Mouse (Mus musculus) liver, embryonic 16.5 days (tissue): ENCODE measurements around the gene Gm7534. TPM values are rescaled to one million over a fixed set of nuclear protein-coding genes. Genes with fewer than 3 reads are reported as not detected.

Source experiments
- ATAC-seq: fragments of 200-750 bp; cut with Nextera tagmentation; 2 replicates; pipeline ENCODE4 v1.8.0; 2017; ENCODE audit warnings: low read depth, mild to moderate bottlenecking, moderate number of reproducible peaks, moderate library complexity
- H3K27ac ChIP-seq: fragments of 300-500 bp; sonication (generic); 2 replicates; pipeline ENCODE4 v1.5.1; 2014; ENCODE audit warnings: mild to moderate bottlenecking, low read length
- H3K27me3 ChIP-seq: fragments of 300-500 bp; sonication (generic); 2 replicates; pipeline ENCODE4 v1.6.1; 2014; ENCODE audit warnings: low read depth, low read length, mixed read lengths; ENCODE audit not compliant: control insufficient read depth, insufficient read depth
- H3K36me3 ChIP-seq: fragments of 300-500 bp; sonication (generic); 2 replicates; pipeline ENCODE4 v1.6.1; 2014; ENCODE audit warnings: mild to moderate bottlenecking; ENCODE audit not compliant: control insufficient read depth, insufficient read depth
- H3K4me1 ChIP-seq: fragments of 300-500 bp; sonication (generic); 2 replicates; pipeline ENCODE4 v1.6.1; 2014; ENCODE audit warnings: low read depth, low read length, mixed read lengths; ENCODE audit not compliant: control insufficient read depth
- H3K4me2 ChIP-seq: fragments of 300-500 bp; sonication (generic); 2 replicates; pipeline ENCODE4 v1.6.1; 2014; ENCODE audit warnings: low read depth, low read length, mixed read lengths
- H3K4me3 ChIP-seq: fragments of 300-500 bp; sonication (generic); 2 replicates; pipeline ENCODE4 v1.5.1; 2014; ENCODE audit warnings: low read depth, mild to moderate bottlenecking, low read length
- H3K9ac ChIP-seq: fragments of 300-500 bp; sonication (generic); 2 replicates; pipeline ENCODE4 v1.6.1; 2014; ENCODE audit warnings: low read depth, low read length
- H3K9me3 ChIP-seq: fragments of 300-500 bp; sonication (generic); replicated peaks from 2 replicates; pipeline ENCODE4 v1.6.1; 2016; ENCODE audit warnings: low read length; ENCODE audit not compliant: control insufficient read depth
- WGBS: fragments of 180-500 bp; shearing (Covaris S2); extraction: QIAGEN DNeasy Blood & Tissue Kit; methylation state at CpG from one replicate; pipeline ENCODE4 v1.1.7; 2014; ENCODE audit not compliant: insufficient replicate concordance; 5-methylcytosine and 5-hydroxymethylcytosine counted together
- polyA plus RNA-seq: library from polyadenylated mRNA; unstranded; fragments of >200 nt; fragmentation: Nextera tagmentation; extraction: Ambion mirVana; gene quantifications from 2 replicates; pipeline ENCODE4 v1.2.1, GENCODE M21; 2015

Gene Gm7534
- polyA plus RNA-seq, 1 experiment from 2014 or later = not detected

- no peak for ATAC-seq
- no peaks in the 10 kb centered on the region for H3K27me3 ChIP-seq
- WGBS = 37% methylated on average over 11 of the region's 11 CpGs
- no peak overlapping the region for H3K4me3 ChIP-seq
- no peaks in the 10 kb centered on the region for H3K36me3 ChIP-seq
- no peak overlapping the region for H3K4me2 ChIP-seq
- no peaks in the 10 kb centered on the region for H3K9me3 ChIP-seq
- no peak overlapping the region for H3K9ac ChIP-seq
- H3K27ac ChIP-seq = no peak overlapping the region
- H3K4me1 ChIP-seq = no peaks in the 10 kb centered on the region
Measured at GRCm38 (mm10) chr4:134222793-134223600, 20.2 kb upstream of the Gm7534 start.

GRCm38 (mm10) chr4:134206488-134207053, 3.8 kb upstream of the Gm7534 start:
- Histone ChIP-seq H3K9ac (no peak overlapping the region), H3K9me3 (no peaks in the 10 kb centered on the region), H3K4me2 (no peak overlapping the region), H3K36me3 (no peaks in the 10 kb centered on the region), H3K4me1 (no peaks in the 10 kb centered on the region), H3K27me3 (no peaks in the 10 kb centered on the region), H3K27ac (no peak overlapping the region), H3K4me3 (no peak overlapping the region)
- no peak for ATAC-seq
- WGBS = 50% methylated on average over 6 of the region's 6 CpGs

DNA sequence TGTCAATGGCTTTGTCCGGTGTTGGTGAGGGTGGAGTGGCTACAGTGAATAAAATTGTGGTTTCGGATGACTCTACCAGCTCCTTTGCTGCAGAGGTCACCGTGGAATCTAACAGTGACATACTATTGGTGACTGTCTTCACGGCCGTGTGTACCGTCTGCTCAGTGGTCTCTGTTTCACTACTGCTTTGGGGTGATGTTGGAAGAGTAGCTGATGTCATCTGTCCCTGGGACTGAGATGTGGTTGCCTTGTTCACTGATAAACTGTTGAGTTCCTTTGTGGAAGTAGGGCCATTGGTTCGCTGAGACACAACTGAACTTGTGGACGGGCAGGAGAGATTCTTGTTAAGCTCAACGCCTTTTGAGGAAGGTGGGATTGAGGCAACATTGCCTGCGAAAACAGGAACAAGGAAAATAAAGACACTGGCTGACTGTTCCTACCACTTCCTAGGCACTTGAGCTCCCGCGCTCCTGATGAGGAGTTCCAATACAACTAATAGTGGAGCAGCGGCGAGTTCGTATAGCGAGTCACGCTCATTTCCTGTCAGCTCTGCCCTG, 614 bp upstream of the Gm7534 start:
- WGBS = 36% methylated on average over 17 of the region's 17 CpGs
- Histone ChIP-seq H3K4me3 (no peak overlapping the region), H3K9ac (no peak overlapping the region)

DNA sequence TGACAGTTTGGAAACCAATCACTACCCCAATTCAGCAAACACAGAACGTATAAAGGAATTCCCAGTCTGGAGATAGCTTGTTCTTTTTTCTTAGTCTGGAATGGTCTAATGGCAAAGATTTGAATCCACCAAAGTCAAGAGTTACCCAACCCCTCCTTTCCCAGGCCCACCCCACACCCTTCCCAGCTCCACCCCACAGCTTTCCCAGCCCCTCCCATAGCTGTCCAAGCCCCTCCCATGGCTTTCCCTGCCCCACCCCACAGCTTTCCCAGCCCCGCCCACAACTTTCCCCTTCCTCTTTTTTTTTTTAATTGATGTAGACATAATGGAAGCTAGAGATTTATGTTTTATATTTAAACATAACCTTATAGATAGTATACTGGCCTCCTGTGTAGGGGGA, 3.4 kb downstream of the Gm7534 start:
- Histone ChIP-seq H3K9me3 (no peaks in the 10 kb centered on the region), H3K4me3 (no peak overlapping the region), H3K4me1 (no peaks in the 10 kb centered on the region), H3K4me2 (no peak overlapping the region), H3K27me3 (no peaks in the 10 kb centered on the region), H3K27ac (no peak overlapping the region), H3K36me3 (no peaks in the 10 kb centered on the region), H3K9ac (no peak overlapping the region)
- ATAC-seq = no peak
- 54% methylated on average over 2 of the region's 2 CpGs for WGBS

More for the DNA sequence above, 614 bp upstream of the Gm7534 start:
- Histone ChIP-seq H3K4me2 (no peak overlapping the region), H3K9me3 (no peaks in the 10 kb centered on the region), H3K27me3 (no peaks in the 10 kb centered on the region), H3K36me3 (no peaks in the 10 kb centered on the region), H3K4me1 (no peaks in the 10 kb centered on the region), H3K27ac (no peak overlapping the region)
- no peak for ATAC-seq

DNA sequence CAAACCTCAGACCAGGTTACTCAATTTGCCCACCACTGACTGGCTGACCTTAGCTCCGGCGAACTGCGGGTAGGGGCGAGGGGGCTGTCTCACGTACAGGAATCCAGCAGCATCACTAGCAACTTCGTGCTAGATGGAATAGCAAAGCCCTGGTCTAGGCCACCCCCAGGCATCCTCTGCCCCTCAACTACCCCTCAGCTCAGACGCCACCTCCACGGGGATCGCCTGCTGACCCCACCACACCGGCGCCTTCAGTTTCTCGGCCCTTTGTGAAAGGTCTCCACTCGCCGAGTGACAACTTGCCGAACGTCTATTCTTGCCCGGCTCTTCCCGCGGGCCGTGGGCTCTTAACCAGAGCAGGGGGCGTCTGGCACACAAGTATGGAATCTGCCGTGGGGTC, 16.5 kb downstream of the Gm7534 start:
- H3K4me2 ChIP-seq = peak overlapping the region; percentile 87
- H3K4me3 ChIP-seq = peak overlapping the region; percentile 91
- H3K27me3 ChIP-seq = no peaks in the 10 kb centered on the region
- peaks cover 34% of the 10 kb centered on the region for H3K4me1 ChIP-seq
- peak overlapping the region; percentile 88 for H3K27ac ChIP-seq
- H3K9me3 ChIP-seq = no peaks in the 10 kb centered on the region
- peak overlapping the region; percentile 94 for H3K9ac ChIP-seq
- WGBS = under 1% methylated on average over 22 of the region's 22 CpGs
- H3K36me3 ChIP-seq = no peaks in the 10 kb centered on the region
- ATAC-seq = no peak

DNA sequence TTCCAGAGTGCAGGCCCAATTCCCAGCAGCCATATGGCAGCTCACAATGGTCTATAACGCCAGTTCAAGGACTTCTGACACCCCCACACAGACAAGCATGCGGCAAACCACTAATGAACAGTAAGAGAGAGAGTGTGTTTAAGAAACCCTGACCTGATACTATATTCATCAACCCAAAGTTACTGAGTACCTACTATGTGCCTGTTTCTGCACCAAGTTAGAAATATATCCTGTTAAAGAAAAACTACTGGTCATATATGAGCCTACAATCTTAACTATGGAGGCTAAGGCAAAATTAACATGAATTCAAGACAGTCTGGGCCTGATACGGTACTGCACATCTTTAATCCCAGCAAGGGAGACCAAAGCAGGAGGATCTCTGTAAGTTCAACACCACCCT, 17.2 kb downstream of the Gm7534 start:
- 82% methylated on average over 3 of the region's 3 CpGs for WGBS
- Histone ChIP-seq H3K4me1 (peaks cover 41% of the 10 kb centered on the region), H3K9me3 (no peaks in the 10 kb centered on the region), H3K27ac (peak overlapping the region; percentile 88; the same call in 1 of the 2 replicates), H3K9ac (peak overlapping the region; percentile 94), H3K36me3 (no peaks in the 10 kb centered on the region), H3K4me2 (peak overlapping the region; percentile 87), H3K27me3 (no peaks in the 10 kb centered on the region), H3K4me3 (peak overlapping the region; percentile 91)
- no peak for ATAC-seq

GRCm38 (mm10) chr4:134183711-134184110, 19.1 kb downstream of the Gm7534 start:
- H3K36me3 ChIP-seq = no peaks in the 10 kb centered on the region

GRCm38 (mm10) chr4:134181825-134182224, 21.0 kb downstream of the Gm7534 start:
- peak overlapping the region; percentile 83 for H3K27ac ChIP-seq
- H3K4me3 ChIP-seq = peak overlapping the region; percentile 29
- peak overlapping the region; percentile 50 for H3K9ac ChIP-seq
- peak; percentile 81 for ATAC-seq
- peak overlapping the region; percentile 50 for H3K4me2 ChIP-seq
- H3K36me3 ChIP-seq = no peaks in the 10 kb centered on the region
- H3K4me1 ChIP-seq = peaks cover 41% of the 10 kb centered on the region
- H3K27me3 ChIP-seq = no peaks in the 10 kb centered on the region
- H3K9me3 ChIP-seq = no peaks in the 10 kb centered on the region

More at GRCm38 (mm10) chr4:134183711-134184110, 19.1 kb downstream of the Gm7534 start:
- Histone ChIP-seq H3K4me1 (peaks cover 45% of the 10 kb centered on the region), H3K4me3 (no peak overlapping the region), H3K27ac (no peak overlapping the region), H3K4me2 (no peak overlapping the region), H3K9me3 (no peaks in the 10 kb centered on the region), H3K9ac (no peak overlapping the region), H3K27me3 (no peaks in the 10 kb centered on the region)
- no peak for ATAC-seq
- 65% methylated on average over 3 of the region's 3 CpGs for WGBS

GRCm38 (mm10) chr4:134181112-134181511, 21.7 kb downstream of the Gm7534 start:
- Histone ChIP-seq H3K36me3 (no peaks in the 10 kb centered on the region), H3K4me2 (peak overlapping the region; percentile 50), H3K9ac (peak overlapping the region; percentile 50), H3K27me3 (no peaks in the 10 kb centered on the region), H3K9me3 (no peaks in the 10 kb centered on the region), H3K4me1 (peaks cover 41% of the 10 kb centered on the region), H3K27ac (peak overlapping the region; percentile 83), H3K4me3 (peak overlapping the region; percentile 29)
- 13% methylated on average over 1 of the region's 1 CpGs for WGBS
- ATAC-seq = peak; percentile 76
